Mouse (Mus musculus): Measurements from ENCODE around the gene Mrpl44.

GRCm38 (mm10) chr1:79746056-79746455, 29.8 kb upstream of the Mrpl44 start:
- TF ChIP-seq GATA1 (IDR thresholded peaks at IDR 0.05; ENCODE audit: low read length) = no peak
- no peak for TF ChIP-seq TAL1 (IDR thresholded peaks at IDR 0.05; ENCODE audit: low read length)

Data from erythroblast, embryonic 14.5 days (primary cell).